Mouse (Mus musculus) C2C12 (cell line): ENCODE data around the gene Flrt3. TPM values are rescaled to one million over a fixed set of nuclear protein-coding genes. Genes with fewer than 3 reads are reported as not detected.

Experiments used
- H3K27me3 ChIP-seq: one replicate; pipeline ENCODE4 v1.6.1; 2011; ENCODE audit not compliant: control insufficient read depth, insufficient read depth, insufficient read length
- H3K36me3 ChIP-seq: one replicate; pipeline ENCODE4 v1.6.1; 2011; ENCODE audit not compliant: control insufficient read depth, insufficient read depth
- H3K4me3 ChIP-seq: one replicate; pipeline ENCODE4 v1.5.1; 2011; ENCODE audit warnings: mild to moderate bottlenecking, control low read depth; ENCODE audit not compliant: poor library complexity, insufficient read depth, severe bottlenecking
- H3K79me2 ChIP-seq: one replicate; pipeline ENCODE4 v1.6.1; 2011; ENCODE audit not compliant: control insufficient read depth, insufficient read depth
- H3K79me3 ChIP-seq: one replicate; pipeline ENCODE4 v1.6.1; 2011; ENCODE audit warnings: low read depth, control low read depth
- H3ac ChIP-seq: one replicate; pipeline ENCODE3; 2011; ENCODE audit warnings: low read depth; ENCODE audit not compliant: control insufficient read depth, insufficient read length
- CEBPB ChIP-seq: IDR thresholded peaks from one replicate; pipeline ENCODE4 v1.6.1; 2011; ENCODE audit warnings: low read depth, mild to moderate bottlenecking, control low read depth, moderate library complexity
- CTCF ChIP-seq: IDR thresholded peaks from one replicate; pipeline ENCODE4 v1.5.1; 2011; ENCODE audit not compliant: control insufficient read depth, insufficient read depth, insufficient read length
- FOSL1 ChIP-seq: IDR thresholded peaks from one replicate; pipeline ENCODE4 v1.8.0; 2011; ENCODE audit warnings: mild to moderate bottlenecking, low read length; ENCODE audit not compliant: poor library complexity, insufficient read depth, severe bottlenecking
- MAX ChIP-seq: IDR thresholded peaks from one replicate; pipeline ENCODE4 v1.6.1; 2011; ENCODE audit warnings: mild to moderate bottlenecking, control low read depth
- MYOD1 ChIP-seq: IDR thresholded peaks from one replicate; pipeline ENCODE4 v1.6.1; 2011; ENCODE audit warnings: low read depth; ENCODE audit not compliant: control insufficient read depth, insufficient read length
- MYOG ChIP-seq: IDR thresholded peaks from one replicate; pipeline ENCODE4 v1.6.1; 2011; ENCODE audit not compliant: control insufficient read depth, insufficient read length; ENCODE audit errors: extremely low read depth
- USF1 ChIP-seq: IDR thresholded peaks from one replicate; pipeline ENCODE4 v1.6.1; 2011; ENCODE audit warnings: low read depth, mild to moderate bottlenecking, control low read depth, moderate library complexity
- long read RNA-seq, 2 experiments: library from polyadenylated mRNA; unstranded; transcript quantifications; one replicate each; pipeline ENCODE4 v2.0.0; 2019 to 2020
- polyA plus RNA-seq: library from polyadenylated mRNA; unstranded; fragments of >200 nt; fragmentation: generic; extraction: Trizol; gene quantifications from one replicate; pipeline ENCODE4 v1.2.1, GENCODE M21; 2012; ENCODE audit warnings: missing spikeins

Flrt3 gene
- 0.01 TPM for polyA plus RNA-seq
- long read RNA-seq, experiment 1, result 0 reads
- long read RNA-seq, experiment 2, result 0 reads

- Histone ChIP-seq H3ac (no peak within 1 kb of the TSS), H3K36me3 (no peaks in the 10 kb centered on the region), H3K79me2 (no peaks in the 10 kb centered on the region), H3K79me3 (no peaks in the 10 kb centered on the region), H3K27me3 (no peaks in the 10 kb centered on the region), H3K4me3 (no peak within 1 kb of the TSS)
- TF ChIP-seq MYOG (no peak), USF1 (no peak), FOSL1 (no peak), MYOD1 (no peak), CEBPB (no peak), CTCF (no peak), MAX (no peak)
These were observed at the start of gene Flrt3 for GRCm38 (mm10) chr2:140670963-140671702. Flrt3 (minus strand) TSS chr2:140671469.

- Histone ChIP-seq H3K27me3 (no peaks in the 10 kb centered on the region), H3K79me2 (no peaks in the 10 kb centered on the region), H3ac (no peak overlapping the region), H3K36me3 (no peaks in the 10 kb centered on the region), H3K4me3 (no peak overlapping the region), H3K79me3 (no peaks in the 10 kb centered on the region)
- TF ChIP-seq MYOD1 (no peak), CEBPB (no peak), FOSL1 (no peak), MYOG (no peak), MAX (no peak), USF1 (no peak), CTCF (no peak)
These were observed 46.1 kb upstream of the Flrt3 start for GRCm38 (mm10) chr2:140717407-140717806.

- no peak overlapping the region for H3K4me3 ChIP-seq
- no peaks in the 10 kb centered on the region for H3K79me3 ChIP-seq
These were observed 44.6 kb upstream of the Flrt3 start for GRCm38 (mm10) chr2:140715822-140716221.

GRCm38 (mm10) chr2:140707550-140707949 lies 36.3 kb upstream of the Flrt3 start:
- TF ChIP-seq CTCF (no peak), FOSL1 (no peak), USF1 (no peak), MAX (no peak)
- Histone ChIP-seq H3K79me3 (no peaks in the 10 kb centered on the region), H3K36me3 (no peaks in the 10 kb centered on the region), H3ac (no peak overlapping the region), H3K27me3 (no peaks in the 10 kb centered on the region), H3K79me2 (no peaks in the 10 kb centered on the region), H3K4me3 (no peak overlapping the region)

More at GRCm38 (mm10) chr2:140715822-140716221, 44.6 kb upstream of the Flrt3 start:
- Histone ChIP-seq H3K27me3 (no peaks in the 10 kb centered on the region), H3K36me3 (no peaks in the 10 kb centered on the region), H3ac (no peak overlapping the region), H3K79me2 (no peaks in the 10 kb centered on the region)
- TF ChIP-seq USF1 (no peak), CTCF (no peak), CEBPB (no peak), FOSL1 (no peak), MYOD1 (no peak), MAX (no peak), MYOG (no peak)

- H3ac ChIP-seq, result no peak overlapping the region
- no peaks in the 10 kb centered on the region for H3K36me3 ChIP-seq
- no peaks in the 10 kb centered on the region for H3K27me3 ChIP-seq
- H3K79me2 ChIP-seq, result no peaks in the 10 kb centered on the region
- no peak for TF ChIP-seq MYOD1
- no peak for TF ChIP-seq FOSL1
- TF ChIP-seq USF1, result no peak
- no peak for TF ChIP-seq MYOG
- no peak for TF ChIP-seq MAX
- H3K79me3 ChIP-seq, result no peaks in the 10 kb centered on the region
- H3K4me3 ChIP-seq, result no peak overlapping the region
These were observed 34.0 kb upstream of the Flrt3 start for GRCm38 (mm10) chr2:140705278-140705677.

- Histone ChIP-seq H3K4me3 (no peak overlapping the region), H3K27me3 (no peaks in the 10 kb centered on the region), H3ac (no peak overlapping the region), H3K36me3 (no peaks in the 10 kb centered on the region), H3K79me3 (no peaks in the 10 kb centered on the region), H3K79me2 (no peaks in the 10 kb centered on the region)
- TF ChIP-seq MAX (no peak), CEBPB (no peak)
These were observed 32.9 kb upstream of the Flrt3 start for GRCm38 (mm10) chr2:140704146-140704545.
